Mouse (Mus musculus): ENCODE data around the gene Slc44a2. TPM values are rescaled to one million over a fixed set of nuclear protein-coding genes. Genes with fewer than 3 reads are reported as not detected.

The Slc44a2 gene
- polyA plus RNA-seq, 1 experiment from 2014 or later: 17.3 TPM

GRCm38 (mm10) chr9:21354796-21355195 lies 34.3 kb downstream of the Slc44a2 start:
- no peak overlapping the region for H3K4me2 ChIP-seq
- WGBS (ENCODE audit: insufficient replicate concordance): 84% methylated on average over 6 of the region's 6 CpGs
- H3K36me3 ChIP-seq: peaks cover 12% of the 10 kb centered on the region

GRCm38 (mm10) chr9:21356981-21357718 lies 36.7 kb downstream of the Slc44a2 start:
- H3K27me3 ChIP-seq: peaks cover 6% of the 10 kb centered on the region; the same call in 1 of the 2 replicates
- peaks cover 17% of the 10 kb centered on the region for H3K4me1 ChIP-seq (replicated peaks)
- no peak overlapping the region for H3K27ac ChIP-seq
- no peak overlapping the region for H3K4me2 ChIP-seq
- no peak overlapping the region for H3K4me3 ChIP-seq (replicated peaks)
- no peak overlapping the region for H3K9ac ChIP-seq
- peaks cover 3% of the 10 kb centered on the region; the same call in 1 of the 2 replicates for H3K36me3 ChIP-seq
- DNase-seq (peak; percentile 56), ATAC-seq (ENCODE audit: low read depth) (no peak; the same call in none of the 2 replicates)
- H3K9me3 ChIP-seq (replicated peaks): no peaks in the 10 kb centered on the region
- whole genome bisulfite sequencing (ENCODE audit: insufficient replicate concordance): 0% methylated on average over 1 of the region's 1 CpGs

More at GRCm38 (mm10) chr9:21354796-21355195, 34.3 kb downstream of the Slc44a2 start:
- ATAC-seq (ENCODE audit: low read depth): no peak
- Histone ChIP-seq H3K9ac (no peak overlapping the region), H3K4me1 (replicated peaks) (peaks cover 24% of the 10 kb centered on the region), H3K27ac (no peak overlapping the region), H3K9me3 (replicated peaks) (no peaks in the 10 kb centered on the region), H3K4me3 (replicated peaks) (no peak overlapping the region), H3K27me3 (no peaks in the 10 kb centered on the region)
- no peak for DNase-seq

- DNase-seq (peak; percentile 62), ATAC-seq (ENCODE audit: low read depth) (peak; percentile 11; the same call in 1 of the 2 replicates)
- peak overlapping the region; percentile 68 for H3K9ac ChIP-seq
- H3K4me2 ChIP-seq: peak overlapping the region; percentile 72
- H3K36me3 ChIP-seq: peaks cover 6% of the 10 kb centered on the region; the same call in 1 of the 2 replicates
- H3K4me1 ChIP-seq (replicated peaks): peaks cover 42% of the 10 kb centered on the region
- WGBS (ENCODE audit: insufficient replicate concordance): 24% methylated on average over 14 of the region's 14 CpGs
- peak overlapping the region; percentile 93 for H3K27ac ChIP-seq
- peak overlapping the region; percentile 90 for H3K4me3 ChIP-seq (replicated peaks)
- peaks cover 14% of the 10 kb centered on the region for H3K27me3 ChIP-seq
- H3K9me3 ChIP-seq (replicated peaks): no peaks in the 10 kb centered on the region
Measured at GRCm38 (mm10) chr9:21366541-21367220, 46.2 kb downstream of the Slc44a2 start.

GRCm38 (mm10) chr9:21367357-21368111 lies 47.0 kb downstream of the Slc44a2 start, which contains the start of gene Ilf3:
Gene Ilf3, plus strand, starts transcription at chr9:21367871.
- peaks cover 15% of the 10 kb centered on the region for H3K36me3 ChIP-seq
- WGBS (ENCODE audit: insufficient replicate concordance): 1% methylated on average over 66 of the region's 66 CpGs
- ATAC-seq (ENCODE audit: low read depth) (peak; percentile 89), DNase-seq (peak; percentile 99)
- H3K9ac ChIP-seq: peak within 1 kb of the TSS; percentile 80
- H3K9me3 ChIP-seq (replicated peaks): no peaks in the 10 kb centered on the region
- peak within 1 kb of the TSS; percentile 93 for H3K27ac ChIP-seq
- peak within 1 kb of the TSS; percentile 90 for H3K4me3 ChIP-seq (replicated peaks)
- peaks cover 45% of the 10 kb centered on the region for H3K4me1 ChIP-seq (replicated peaks)
- peak within 1 kb of the TSS; percentile 92 for H3K4me2 ChIP-seq
- peaks cover 9% of the 10 kb centered on the region for H3K27me3 ChIP-seq

GRCm38 (mm10) chr9:21368131-21368584 lies 47.7 kb downstream of the Slc44a2 start:
- under 1% methylated on average over 38 of the region's 38 CpGs for WGBS (ENCODE audit: insufficient replicate concordance)

GRCm38 (mm10) chr9:21369080-21369479 lies 48.6 kb downstream of the Slc44a2 start:
- Histone ChIP-seq H3K27ac (no peak overlapping the region), H3K9ac (peak overlapping the region; percentile 80), H3K4me2 (peak overlapping the region; percentile 92), H3K27me3 (peaks cover 2% of the 10 kb centered on the region; the same call in 1 of the 2 replicates), H3K36me3 (peaks cover 25% of the 10 kb centered on the region), H3K4me1 (replicated peaks) (peaks cover 45% of the 10 kb centered on the region), H3K4me3 (replicated peaks) (peak overlapping the region; percentile 90), H3K9me3 (replicated peaks) (no peaks in the 10 kb centered on the region)
- DNase-seq: no peak
- ATAC-seq (ENCODE audit: low read depth): no peak
- WGBS (ENCODE audit: insufficient replicate concordance): 39% methylated on average over 11 of the region's 11 CpGs

More at GRCm38 (mm10) chr9:21368131-21368584, 47.7 kb downstream of the Slc44a2 start:
- H3K4me2 ChIP-seq: peak overlapping the region; percentile 92
- peak overlapping the region; percentile 90 for H3K4me3 ChIP-seq (replicated peaks)
- peaks cover 3% of the 10 kb centered on the region; the same call in 1 of the 2 replicates for H3K27me3 ChIP-seq
- H3K4me1 ChIP-seq (replicated peaks): peaks cover 45% of the 10 kb centered on the region
- peak overlapping the region; percentile 81 for H3K27ac ChIP-seq
- ATAC-seq (ENCODE audit: low read depth): peak; percentile 27
- peak overlapping the region; percentile 80 for H3K9ac ChIP-seq
- H3K9me3 ChIP-seq (replicated peaks): no peaks in the 10 kb centered on the region
- peaks cover 20% of the 10 kb centered on the region for H3K36me3 ChIP-seq
- DNase-seq: peak; percentile 61

GRCm38 (mm10) chr9:21370876-21371275 lies 50.4 kb downstream of the Slc44a2 start:
- whole genome bisulfite sequencing (ENCODE audit: insufficient replicate concordance): 53% methylated on average over 2 of the region's 2 CpGs
- H3K36me3 ChIP-seq: peaks cover 31% of the 10 kb centered on the region
- H3K9ac ChIP-seq: 0 out of 2 replicates have a peak overlapping the region, but pooled peaks have one; percentile 39
- peaks cover 50% of the 10 kb centered on the region for H3K4me1 ChIP-seq (replicated peaks)
- ATAC-seq (ENCODE audit: low read depth) (no peak), DNase-seq (no peak)
- no peaks in the 10 kb centered on the region for H3K9me3 ChIP-seq (replicated peaks)
- no peak overlapping the region for H3K4me3 ChIP-seq (replicated peaks)
- H3K27ac ChIP-seq: no peak overlapping the region
- no peaks in the 10 kb centered on the region for H3K27me3 ChIP-seq
- H3K4me2 ChIP-seq: no peak overlapping the region

- no peaks in the 10 kb centered on the region for H3K9me3 ChIP-seq (replicated peaks)
- 23% methylated on average over 1 of the region's 1 CpGs for WGBS (ENCODE audit: insufficient replicate concordance)
- DNase-seq (no peak), ATAC-seq (ENCODE audit: low read depth) (no peak)
- peaks cover 31% of the 10 kb centered on the region for H3K36me3 ChIP-seq
- no peak overlapping the region for H3K4me2 ChIP-seq
- no peak overlapping the region for H3K4me3 ChIP-seq (replicated peaks)
- H3K27ac ChIP-seq: no peak overlapping the region
- no peak overlapping the region for H3K9ac ChIP-seq
- H3K4me1 ChIP-seq (replicated peaks): peaks cover 48% of the 10 kb centered on the region
- H3K27me3 ChIP-seq: no peaks in the 10 kb centered on the region
Measured at GRCm38 (mm10) chr9:21372508-21372907, 52.0 kb downstream of the Slc44a2 start.

- peak overlapping the region; percentile 28 for H3K4me2 ChIP-seq
- WGBS (ENCODE audit: insufficient replicate concordance): 43% methylated on average over 3 of the region's 3 CpGs
- peaks cover 48% of the 10 kb centered on the region for H3K36me3 ChIP-seq
- no peak overlapping the region for H3K27ac ChIP-seq
- H3K4me3 ChIP-seq (replicated peaks): no peak overlapping the region
- peaks cover 78% of the 10 kb centered on the region for H3K4me1 ChIP-seq (replicated peaks)
- DNase-seq: peak; percentile 13
- peak; percentile 76 for ATAC-seq (ENCODE audit: low read depth)
- no peak overlapping the region for H3K9ac ChIP-seq
- H3K27me3 ChIP-seq: no peaks in the 10 kb centered on the region
- no peaks in the 10 kb centered on the region for H3K9me3 ChIP-seq (replicated peaks)
Measured at GRCm38 (mm10) chr9:21379195-21379594, 58.7 kb downstream of the Slc44a2 start.

GRCm38 (mm10) chr9:21380868-21381267 lies 60.4 kb downstream of the Slc44a2 start:
- no peaks in the 10 kb centered on the region for H3K27me3 ChIP-seq
- H3K4me1 ChIP-seq (replicated peaks): peaks cover 87% of the 10 kb centered on the region
- H3K36me3 ChIP-seq: peaks cover 42% of the 10 kb centered on the region
- no peak overlapping the region for H3K4me3 ChIP-seq (replicated peaks)
- DNase-seq (no peak), ATAC-seq (ENCODE audit: low read depth) (no peak)
- no peak overlapping the region for H3K27ac ChIP-seq
- H3K4me2 ChIP-seq: no peak overlapping the region
- H3K9ac ChIP-seq: no peak overlapping the region
- no peaks in the 10 kb centered on the region for H3K9me3 ChIP-seq (replicated peaks)

- Histone ChIP-seq H3K27ac (0 out of 2 replicates have a peak overlapping the region, but pooled peaks have one; percentile 2), H3K36me3 (peaks cover 51% of the 10 kb centered on the region), H3K27me3 (no peaks in the 10 kb centered on the region), H3K9ac (0 out of 2 replicates have a peak overlapping the region, but pooled peaks have one; percentile 3), H3K9me3 (replicated peaks) (no peaks in the 10 kb centered on the region), H3K4me3 (replicated peaks) (no peak overlapping the region), H3K4me1 (replicated peaks) (peaks cover 74% of the 10 kb centered on the region), H3K4me2 (no peak overlapping the region)
- ATAC-seq (ENCODE audit: low read depth): peak; percentile 57
- DNase-seq: no peak
Measured at GRCm38 (mm10) chr9:21383966-21384365, 63.5 kb downstream of the Slc44a2 start.

Measured in liver, embryonic 13.5 days (tissue).